Mouse (Mus musculus): ENCODE measurements around the gene H2-Ab1. TPM values are rescaled to one million over a fixed set of nuclear protein-coding genes. Genes with fewer than 3 reads are reported as not detected.

Gene H2-Ab1
- polyA plus RNA-seq, 1 experiment = not detected

DNA sequence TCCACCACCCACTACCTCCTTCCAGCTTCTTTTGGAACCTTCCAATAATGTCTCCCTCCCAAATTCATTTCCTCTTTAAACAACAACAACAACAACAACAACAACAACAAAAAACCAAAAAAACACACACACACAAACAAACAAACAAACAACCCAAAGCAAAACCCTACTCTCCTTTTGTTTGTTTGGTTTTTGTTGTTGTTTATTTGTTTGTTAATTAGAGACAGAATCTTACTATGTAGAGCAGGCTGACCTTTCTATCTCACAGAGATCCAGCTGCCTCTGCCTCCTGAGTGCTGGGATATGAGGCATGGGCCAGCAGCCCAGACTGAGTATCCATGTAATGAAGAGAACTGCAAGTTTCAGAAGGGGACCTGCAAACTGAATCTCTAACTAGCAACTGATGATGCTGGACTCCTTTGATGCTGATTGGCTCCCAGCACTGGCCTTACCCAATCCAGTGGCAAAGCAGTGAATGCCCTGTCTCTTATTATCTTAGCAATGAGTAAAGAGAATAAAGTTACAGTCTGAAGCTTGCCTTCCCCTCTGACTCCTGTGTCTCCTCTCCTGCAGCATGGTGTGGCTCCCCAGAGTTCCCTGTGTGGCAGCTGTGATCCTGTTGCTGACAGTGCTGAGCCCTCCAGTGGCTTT, 48.0 kb downstream of the H2-Ab1 start, which contains the start of gene H2-Eb1:
Gene H2-Eb1, plus strand, starts transcription at position 488 of the 651 bp plus-strand sequence.
- H3K4me3 ChIP-seq = no peak within 1 kb of the TSS
- no peaks in the 10 kb centered on the region for H3K79me2 ChIP-seq (ENCODE audit: control insufficient read depth, insufficient read depth)
- H3K36me3 ChIP-seq (ENCODE audit: control insufficient read depth, insufficient read depth) = no peaks in the 10 kb centered on the region
- TF ChIP-seq MAX (IDR thresholded peaks at IDR 0.05; ENCODE audit: low read depth) = no peak
- TF ChIP-seq USF1 (IDR thresholded peaks at IDR 0.05; ENCODE audit: low read depth) = no peak
- no peak for TF ChIP-seq MYOG (IDR thresholded peaks at IDR 0.05; ENCODE audit: control insufficient read depth in 1 of 3, insufficient read depth in 1 of 3, insufficient read length in 2 of 3, low read depth in 2 of 3)
- TF ChIP-seq TCF3 (IDR thresholded peaks at IDR 0.05; ENCODE audit: insufficient read length, low read depth) = no peak
- no peak for TF ChIP-seq E2F4 (IDR thresholded peaks at IDR 0.05; ENCODE audit: insufficient read depth)
- TF ChIP-seq TCF12 (IDR thresholded peaks at IDR 0.05; ENCODE audit: insufficient read depth, poor library complexity, severe bottlenecking) = no peak
- no peak for TF ChIP-seq POLR2A (IDR thresholded peaks at IDR 0.05; ENCODE audit: insufficient read length, low read depth)
- TF ChIP-seq POLR2AphosphoS2 (IDR thresholded peaks at IDR 0.05; ENCODE audit: insufficient read length, low read depth) = no peak
- TF ChIP-seq CEBPB (IDR thresholded peaks at IDR 0.05; ENCODE audit: insufficient read depth, poor library complexity, severe bottlenecking) = no peak
- no peak for TF ChIP-seq MYOD1 (IDR thresholded peaks at IDR 0.05; ENCODE audit: control insufficient read depth in 1 of 3, insufficient read length in 2 of 3, low read depth in 2 of 3)
- no peak for TF ChIP-seq SRF (IDR thresholded peaks at IDR 0.05; ENCODE audit: control insufficient read depth, insufficient read length, low read depth)
- H3ac ChIP-seq (ENCODE audit: control insufficient read depth, insufficient read length) = no peak within 1 kb of the TSS
- no peak within 1 kb of the TSS for H3K4me2 ChIP-seq (ENCODE audit: low read depth)
- peaks cover 6% of the 10 kb centered on the region for H3K27me3 ChIP-seq (ENCODE audit: control insufficient read depth, insufficient read depth, insufficient read length)

DNA sequence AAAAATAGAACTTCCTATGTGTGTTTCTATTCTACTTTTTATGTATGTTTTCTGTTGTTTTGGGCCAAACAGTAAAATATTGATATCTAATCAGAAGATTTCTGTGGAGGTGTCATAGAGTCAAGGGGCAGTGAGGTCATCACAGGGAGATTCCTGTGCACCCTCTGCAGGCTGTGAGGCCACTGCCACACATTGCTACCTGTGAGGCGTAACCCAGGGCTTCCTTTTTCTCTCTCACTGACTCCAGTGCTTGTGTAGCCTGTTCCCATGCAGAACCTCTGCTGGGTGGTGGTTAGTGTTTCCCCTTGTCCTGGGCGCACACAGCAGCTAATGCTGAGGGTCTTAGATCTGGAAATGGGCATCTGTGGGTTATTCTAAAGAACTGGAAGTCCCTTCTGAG, 48.9 kb downstream of the H2-Ab1 start:
- Histone ChIP-seq H3K4me3 (no peak overlapping the region), H3K79me2 (ENCODE audit: control insufficient read depth, insufficient read depth) (no peaks in the 10 kb centered on the region), H3K27me3 (ENCODE audit: control insufficient read depth, insufficient read depth, insufficient read length) (peaks cover 6% of the 10 kb centered on the region), H3K36me3 (ENCODE audit: control insufficient read depth, insufficient read depth) (no peaks in the 10 kb centered on the region), H3ac (ENCODE audit: control insufficient read depth, insufficient read length) (no peak overlapping the region), H3K4me2 (ENCODE audit: low read depth) (no peak overlapping the region)
- TF ChIP-seq USF1 (IDR thresholded peaks at IDR 0.05; ENCODE audit: low read depth) (no peak), POLR2AphosphoS2 (IDR thresholded peaks at IDR 0.05; ENCODE audit: insufficient read length, low read depth) (no peak), MAX (IDR thresholded peaks at IDR 0.05; ENCODE audit: low read depth) (no peak), SRF (IDR thresholded peaks at IDR 0.05; ENCODE audit: control insufficient read depth, insufficient read length, low read depth) (no peak), E2F4 (IDR thresholded peaks at IDR 0.05; ENCODE audit: insufficient read depth) (no peak)

DNA sequence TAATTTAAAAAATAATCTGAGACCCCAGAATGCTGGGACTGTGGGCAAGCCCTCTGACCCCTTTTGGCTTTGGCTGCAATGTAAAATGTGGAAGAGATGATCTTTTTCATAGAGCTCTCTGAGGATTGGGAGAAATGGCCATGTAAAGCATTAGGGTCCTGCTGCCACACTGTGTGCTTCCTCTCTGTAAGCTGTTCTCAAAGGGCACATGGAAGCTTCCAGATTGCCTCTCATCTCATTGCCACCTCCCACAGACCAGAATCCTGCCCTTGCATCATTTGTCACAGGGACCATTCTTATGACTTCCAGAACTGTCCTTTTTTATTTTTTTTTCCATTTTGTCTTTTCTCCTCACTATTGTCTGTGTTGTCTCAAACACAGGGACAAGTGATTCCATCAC, 49.7 kb downstream of the H2-Ab1 start:
- H3K36me3 ChIP-seq (ENCODE audit: control insufficient read depth, insufficient read depth) = no peaks in the 10 kb centered on the region

DNA sequence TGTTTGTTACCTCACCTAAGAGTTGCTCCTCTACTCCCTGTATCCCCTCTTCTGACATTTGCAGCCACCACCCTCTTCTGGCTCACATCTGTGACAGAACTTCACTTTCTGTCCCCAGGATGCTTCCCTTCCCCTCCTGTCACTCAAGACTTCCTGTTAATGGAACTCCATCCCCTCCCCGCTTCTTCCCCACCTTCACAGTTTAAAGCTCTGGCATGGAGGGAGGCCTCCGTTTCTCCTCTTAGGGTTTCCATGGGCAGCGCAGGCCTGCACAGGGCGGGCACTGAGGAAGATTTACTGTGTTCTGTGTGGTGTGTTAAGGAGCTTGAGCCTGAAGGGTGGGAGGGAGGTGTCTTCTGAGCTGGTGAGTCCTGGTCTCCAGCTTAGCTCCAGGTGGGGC, 50.7 kb downstream of the H2-Ab1 start:
- H3K36me3 ChIP-seq (ENCODE audit: control insufficient read depth, insufficient read depth) = no peaks in the 10 kb centered on the region
- no peak overlapping the region for H3K4me3 ChIP-seq
- H3K79me2 ChIP-seq (ENCODE audit: control insufficient read depth, insufficient read depth) = no peaks in the 10 kb centered on the region
- H3K4me2 ChIP-seq (ENCODE audit: low read depth) = no peak overlapping the region
- H3K27me3 ChIP-seq (ENCODE audit: control insufficient read depth, insufficient read depth, insufficient read length) = peaks cover 12% of the 10 kb centered on the region
- TF ChIP-seq MYOD1 (IDR thresholded peaks at IDR 0.05; ENCODE audit: control insufficient read depth in 1 of 3, insufficient read length in 2 of 3, low read depth in 2 of 3) = no peak
- TF ChIP-seq POLR2A (IDR thresholded peaks at IDR 0.05; ENCODE audit: insufficient read length, low read depth) = no peak
- TF ChIP-seq CEBPB (IDR thresholded peaks at IDR 0.05; ENCODE audit: insufficient read depth, poor library complexity, severe bottlenecking) = no peak
- TF ChIP-seq USF1 (IDR thresholded peaks at IDR 0.05; ENCODE audit: low read depth) = no peak
- no peak for TF ChIP-seq TCF12 (IDR thresholded peaks at IDR 0.05; ENCODE audit: insufficient read depth, poor library complexity, severe bottlenecking)
- no peak for TF ChIP-seq REST (IDR thresholded peaks at IDR 0.05; ENCODE audit: insufficient read depth, insufficient read length)
- no peak for TF ChIP-seq MAX (IDR thresholded peaks at IDR 0.05; ENCODE audit: low read depth)
- TF ChIP-seq MYOG (IDR thresholded peaks at IDR 0.05; ENCODE audit: control insufficient read depth in 1 of 3, insufficient read depth in 1 of 3, insufficient read length in 2 of 3, low read depth in 2 of 3) = no peak
- no peak for TF ChIP-seq SRF (IDR thresholded peaks at IDR 0.05; ENCODE audit: control insufficient read depth, insufficient read length, low read depth)
- no peak for TF ChIP-seq TCF3 (IDR thresholded peaks at IDR 0.05; ENCODE audit: insufficient read length, low read depth)
- no peak for TF ChIP-seq POLR2AphosphoS2 (IDR thresholded peaks at IDR 0.05; ENCODE audit: insufficient read length, low read depth)
- TF ChIP-seq E2F4 (IDR thresholded peaks at IDR 0.05; ENCODE audit: insufficient read depth) = no peak
- no peak overlapping the region for H3ac ChIP-seq (ENCODE audit: control insufficient read depth, insufficient read length)

More for the DNA sequence above, 49.7 kb downstream of the H2-Ab1 start:
- H3K4me2 ChIP-seq (ENCODE audit: low read depth) = no peak overlapping the region
- H3K27me3 ChIP-seq (ENCODE audit: control insufficient read depth, insufficient read depth, insufficient read length) = peaks cover 10% of the 10 kb centered on the region
- TF ChIP-seq MYOD1 (IDR thresholded peaks at IDR 0.05; ENCODE audit: control insufficient read depth in 1 of 3, insufficient read length in 2 of 3, low read depth in 2 of 3) (no peak), MYOG (IDR thresholded peaks at IDR 0.05; ENCODE audit: control insufficient read depth in 1 of 3, insufficient read depth in 1 of 3, insufficient read length in 2 of 3, low read depth in 2 of 3) (no peak), E2F4 (IDR thresholded peaks at IDR 0.05; ENCODE audit: insufficient read depth) (no peak), SRF (IDR thresholded peaks at IDR 0.05; ENCODE audit: control insufficient read depth, insufficient read length, low read depth) (no peak)
- no peak overlapping the region for H3K4me3 ChIP-seq
- H3ac ChIP-seq (ENCODE audit: control insufficient read depth, insufficient read length) = no peak overlapping the region
- H3K79me2 ChIP-seq (ENCODE audit: control insufficient read depth, insufficient read depth) = no peaks in the 10 kb centered on the region

DNA sequence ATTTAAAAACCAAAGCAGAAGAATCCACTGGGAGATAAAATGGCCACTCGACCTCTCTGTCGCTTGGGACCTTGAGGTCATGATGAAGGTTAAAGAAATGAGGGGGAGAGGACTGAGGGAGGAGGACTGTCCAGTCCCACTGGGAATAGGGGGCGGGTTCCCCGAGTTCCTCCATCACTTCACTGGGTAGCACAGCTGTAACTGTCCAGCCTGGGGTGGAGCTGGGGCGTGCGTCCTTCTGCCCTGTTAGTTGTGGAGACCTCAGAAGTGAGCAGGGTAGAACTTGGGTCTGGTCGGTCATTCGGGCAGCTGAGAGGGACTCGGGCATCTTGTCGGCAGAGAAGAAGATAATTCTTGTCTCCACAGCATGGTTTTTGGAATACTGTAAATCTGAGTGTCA, 51.7 kb downstream of the H2-Ab1 start:
- Histone ChIP-seq H3K4me2 (ENCODE audit: low read depth) (no peak overlapping the region), H3K79me2 (ENCODE audit: control insufficient read depth, insufficient read depth) (no peaks in the 10 kb centered on the region), H3K4me3 (no peak overlapping the region), H3K36me3 (ENCODE audit: control insufficient read depth, insufficient read depth) (no peaks in the 10 kb centered on the region), H3ac (ENCODE audit: control insufficient read depth, insufficient read length) (no peak overlapping the region), H3K27me3 (ENCODE audit: control insufficient read depth, insufficient read depth, insufficient read length) (peaks cover 18% of the 10 kb centered on the region)
- TF ChIP-seq MAX (IDR thresholded peaks at IDR 0.05; ENCODE audit: low read depth) (no peak), TCF12 (IDR thresholded peaks at IDR 0.05; ENCODE audit: insufficient read depth, poor library complexity, severe bottlenecking) (no peak)

All from myocyte (in vitro differentiated cells).